Comparison of ENCODE assay signal across 18 mouse cellular contexts in the genomic region with DNA sequence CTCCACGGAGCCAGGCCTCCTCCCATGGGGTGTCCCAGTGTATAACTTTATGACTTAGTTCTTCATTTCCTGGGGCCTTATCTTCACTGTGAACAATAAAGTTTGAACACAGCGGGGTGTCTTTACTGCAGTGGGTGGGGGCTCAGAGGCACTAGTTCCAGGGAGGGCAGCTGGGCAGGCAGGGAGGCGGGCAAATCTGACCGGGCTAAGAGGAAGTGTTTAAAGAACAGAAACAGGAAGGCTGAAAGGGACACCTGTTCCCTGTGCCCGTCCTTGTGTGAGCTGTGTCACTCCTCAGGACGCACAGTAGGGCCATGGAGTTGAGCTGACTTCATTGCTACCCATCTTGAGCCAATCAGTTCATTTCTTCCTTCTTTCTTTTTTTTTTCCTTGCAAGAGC. TPM values are rescaled to one million over a fixed set of nuclear protein-coding genes. Genes with fewer than 3 reads are reported as not detected.
DNase-seq lines count a peak whose midpoint lies in the region; ATAC-seq and TF ChIP-seq lines count a peak whose summit lies in the region.
"Had no signal": no experiment of that assay in that cellular context is flagged by ENCODE, and none has a peak within 500 bp of the region (broad histone marks: within the 10 kb centered on the region; RNA-seq: fewer than 3 reads in every experiment).

No protein-coding gene starts in this region.

- peaks cover 26 to 59% of the 10 kb centered on the region in 2 experiments for H3K36me3 ChIP-seq in CH12.LX (replicated peaks in 1 of 2; ENCODE audit: control insufficient read depth in 1 of 2, insufficient read depth in 1 of 2, low read length in 1 of 2)
- peaks cover 2 to 12% of the 10 kb centered on the region in 2 experiments; a peak in 3 of 4 replicates for H3K36me3 ChIP-seq in MEL (ENCODE audit: control insufficient read depth in 1 of 2, insufficient read depth in 2 of 2, low read length in 2 of 2)
- H3K36me3 ChIP-seq in intestine, embryonic 15.5 days = peaks cover 17% of the 10 kb centered on the region
- peaks cover 16% of the 10 kb centered on the region for H3K36me3 ChIP-seq in stomach, embryonic 14.5 days (ENCODE audit: control insufficient read depth, insufficient read depth, low read length)
- peaks cover 31% of the 10 kb centered on the region for H3K36me3 ChIP-seq in midbrain, embryonic 10.5 days

- in situ Hi-C loops in CH12.LX (cut with MboI; ENCODE audit: low pct_ligation_motif_present, low pct_unique_long_range_greater_than_20kb, low sequenced_read_pairs) = no loop called here

- ATAC-seq in intestine, embryonic 15.5 days = peak; percentile 72
- no peak for ATAC-seq in stomach, embryonic 14.5 days (ENCODE audit: insufficient number of reproducible peaks, insufficient read depth, low FRiP score, low read depth)
- ATAC-seq: CD4-positive, CD25-positive, alpha-beta regulatory T cell, adult 4 months; forebrain, postnatal 0 days had no signal

- DNase-seq in CH12.LX (ENCODE audit: extremely low read depth) = no peak
- peak; percentile 61 for DNase-seq in MEL (ENCODE audit: low read depth, low spot score)
- no peak for DNase-seq in thymus, postnatal 36 days
- no peak for DNase-seq in yolk sac, embryonic 10.5 days (ENCODE audit: low spot score)
- no peak for DNase-seq in midbrain, embryonic 10.5 days (ENCODE audit: low spot score)
- DNase-seq: adrenal gland, postnatal 10 days; cerebellum, adult 18-20 months; forebrain, postnatal 0 days; gastrocnemius, adult 2 months; layer of hippocampus, postnatal 36 days; thymus, adult 18-20 months had no signal

- H3K27me3 ChIP-seq in CH12.LX (replicated peaks) (no peaks in the 10 kb centered on the region), MEL (ENCODE audit: control insufficient read depth in 1 of 2, insufficient read depth in 2 of 2, low read length in 2 of 2) (no peaks in the 10 kb centered on the region)
- H3K27me3 ChIP-seq in intestine, embryonic 15.5 days (replicated peaks) = no peaks in the 10 kb centered on the region
- no peaks in the 10 kb centered on the region for H3K27me3 ChIP-seq in stomach, embryonic 14.5 days (ENCODE audit: control insufficient read depth, insufficient read depth, low read length)
- no peaks in the 10 kb centered on the region for H3K27me3 ChIP-seq in midbrain, embryonic 10.5 days (ENCODE audit: low read depth, poor library complexity, severe bottlenecking)
- H3K27me3 ChIP-seq: heart, embryonic 15.5 days; neural tube, embryonic 15.5 days had no signal

- dilution Hi-C loops in CH12.LX (cut with MboI; ENCODE audit: extremely low pct_ligation_motif_present, extremely low pct_unique_long_range_greater_than_20kb, low sequenced_read_pairs) = no loop called here

- no peak overlapping the region for H3K27ac ChIP-seq in CH12.LX (ENCODE audit: insufficient read depth, low read depth)
- 0 out of 2 replicates have a peak overlapping the region, but pooled peaks have one; percentile 4 for H3K27ac ChIP-seq in MEL (ENCODE audit: control insufficient read depth, low read depth, low read length)
- H3K27ac ChIP-seq in intestine, embryonic 15.5 days = peak overlapping the region; percentile 86
- H3K27ac ChIP-seq in stomach, embryonic 14.5 days (ENCODE audit: low read length) = peak overlapping the region; percentile 39; the same call in 1 of the 2 replicates
- H3K27ac ChIP-seq in midbrain, embryonic 10.5 days (replicated peaks) = no peak overlapping the region
- H3K27ac ChIP-seq: gastrocnemius, adult 2 months; heart, embryonic 15.5 days; neural tube, embryonic 15.5 days had no signal

- H3K4me2 ChIP-seq in CH12.LX (ENCODE audit: insufficient read depth, low read depth, poor library complexity, severe bottlenecking) = no peak overlapping the region
- H3K4me2 ChIP-seq in intestine, embryonic 15.5 days (replicated peaks) = peak overlapping the region; percentile 35
- H3K4me2 ChIP-seq in stomach, embryonic 14.5 days (replicated peaks; ENCODE audit: low read depth, low read length) = no peak overlapping the region
- H3K4me2 ChIP-seq: heart, embryonic 15.5 days; midbrain, embryonic 11.5 days; neural tube, embryonic 15.5 days had no signal

- no peaks in the 10 kb centered on the region for H3K79me2 ChIP-seq in CH12.LX (replicated peaks; ENCODE audit: control insufficient read depth, extremely low read depth, insufficient read depth, poor library complexity, severe bottlenecking)
- no peaks in the 10 kb centered on the region for H3K79me2 ChIP-seq in MEL (ENCODE audit: control insufficient read depth, insufficient read depth, low read length, poor library complexity)

- TF ChIP-seq POLR2A in CH12.LX (IDR thresholded peaks at IDR 0.05; ENCODE audit: low read depth, low read length) = no peak
- TF ChIP-seq POLR2A in MEL (IDR thresholded peaks at IDR 0.05; ENCODE audit: control insufficient read depth in 1 of 2, insufficient read depth in 1 of 2, low read depth in 1 of 2, low read length in 2 of 2, poor library complexity in 1 of 2) = no peak

- TF ChIP-seq EP300 in CH12.LX (IDR thresholded peaks at IDR 0.05; ENCODE audit: low read length) (no peak), MEL (IDR thresholded peaks at IDR 0.05; ENCODE audit: low read depth in 1 of 2, low read length in 2 of 2) (no peak)

- peaks cover 3 to 18% of the 10 kb centered on the region in 2 experiments; a peak in 3 of 4 replicates for H3K4me1 ChIP-seq in CH12.LX (ENCODE audit: control insufficient read depth in 1 of 2, insufficient read depth in 2 of 2)
- peaks cover 2 to 17% of the 10 kb centered on the region in 2 experiments; a peak in 2 of 4 replicates for H3K4me1 ChIP-seq in MEL (ENCODE audit: control insufficient read depth in 1 of 2, insufficient read depth in 2 of 2, low read length in 2 of 2)
- peaks cover 8% of the 10 kb centered on the region; the same call in 1 of the 2 replicates for H3K4me1 ChIP-seq in intestine, embryonic 15.5 days (replicated peaks)
- no peaks in the 10 kb centered on the region for H3K4me1 ChIP-seq in stomach, embryonic 14.5 days (ENCODE audit: control insufficient read depth, insufficient read depth, low read length)
- no peaks in the 10 kb centered on the region for H3K4me1 ChIP-seq in midbrain, embryonic 10.5 days
- H3K4me1 ChIP-seq: neural tube, embryonic 15.5 days had no signal

- H3K9me3 ChIP-seq in CH12.LX (replicated peaks; ENCODE audit: low read length) (peaks cover 11% of the 10 kb centered on the region), MEL (replicated peaks; ENCODE audit: insufficient read depth, low read length) (no peaks in the 10 kb centered on the region)
- H3K9me3 ChIP-seq in intestine, embryonic 15.5 days = no peaks in the 10 kb centered on the region
- no peaks in the 10 kb centered on the region for H3K9me3 ChIP-seq in stomach, embryonic 14.5 days (ENCODE audit: control insufficient read depth, low read depth, low read length)
- peaks cover 7% of the 10 kb centered on the region; the same call in 1 of the 2 replicates for H3K9me3 ChIP-seq in midbrain, embryonic 10.5 days (replicated peaks)
- H3K9me3 ChIP-seq: heart, embryonic 15.5 days; neural tube, embryonic 15.5 days had no signal

- TF ChIP-seq RAD21 in CH12.LX (IDR thresholded peaks at IDR 0.05; ENCODE audit: low read depth, low read length) (no peak), MEL (IDR thresholded peaks at IDR 0.05; ENCODE audit: low read depth, low read length) (no peak)

- TF ChIP-seq CTCF in CH12.LX (conservative IDR thresholded peaks at IDR 0.05 in 1 of 2, IDR thresholded peaks at IDR 0.05 in 1 of 2; ENCODE audit: low read depth in 2 of 2, low read length in 2 of 2) (no peak), MEL (IDR thresholded peaks at IDR 0.05 in 2 of 3, conservative IDR thresholded peaks at IDR 0.05 in 1 of 3; ENCODE audit: control insufficient read depth in 1 of 3, insufficient read depth in 1 of 3, low read depth in 2 of 3, low read length in 3 of 3, poor library complexity in 1 of 3, severe bottlenecking in 1 of 3) (no peak)

- H3K9ac ChIP-seq in CH12.LX (ENCODE audit: insufficient read depth, low read depth) (no peak overlapping the region), MEL (ENCODE audit: control insufficient read depth, low read depth, low read length, poor library complexity, severe bottlenecking) (no peak overlapping the region)
- no peak overlapping the region for H3K9ac ChIP-seq in intestine, embryonic 15.5 days
- H3K9ac ChIP-seq in stomach, embryonic 14.5 days (replicated peaks; ENCODE audit: low read depth, low read length) = no peak overlapping the region
- H3K9ac ChIP-seq: forebrain, postnatal 0 days; heart, embryonic 15.5 days; neural tube, embryonic 15.5 days had no signal

- WGBS in intestine, embryonic 15.5 days = 50% methylated on average over 6 of the region's 6 CpGs
- 61% methylated on average over 6 of the region's 6 CpGs for WGBS in stomach, embryonic 14.5 days
- WGBS in midbrain, embryonic 10.5 days = 81% methylated on average over 6 of the region's 6 CpGs

- no peak overlapping the region for H3K4me3 ChIP-seq in CH12.LX (replicated peaks in 1 of 3; ENCODE audit: low read depth in 2 of 3, low read length in 2 of 3, poor library complexity in 1 of 3)
- H3K4me3 ChIP-seq in MEL (ENCODE audit: control insufficient read depth in 1 of 2, insufficient read depth in 1 of 2, low read depth in 2 of 2, low read length in 2 of 2) = no peak overlapping the region
- no peak overlapping the region for H3K4me3 ChIP-seq in intestine, embryonic 15.5 days (replicated peaks)
- H3K4me3 ChIP-seq in stomach, embryonic 14.5 days (ENCODE audit: low read depth, low read length) = no peak overlapping the region
- H3K4me3 ChIP-seq in midbrain, embryonic 10.5 days = no peak overlapping the region
- H3K4me3 ChIP-seq: gastrocnemius, adult 2 months; heart, embryonic 15.5 days; neural tube, embryonic 15.5 days had no signal

RNA-seq across cellular contexts. Expression of a gene that starts 1.5 kb away (rescaled TPM):
- total RNA-seq in CH12.LX (2012; rRNA removed) = 3.9 and 7.0 TPM in 2 replicates
- 2.6 and 3.6 TPM in 2 replicates for total RNA-seq in CH12.LX (2014; rRNA removed)
- polyA plus RNA-seq in CH12.LX (2012; ENCODE audit: insufficient read length, low read depth) = 6.5 and 7.2 TPM in 2 replicates
- total RNA-seq in MEL (2012; rRNA removed) = 1.5 and 2.1 TPM in 2 replicates
- 1 to 10 TPM in 1 of 2 experiments, not detected in 1; 5.1 TPM for polyA plus RNA-seq in MEL (2012; ENCODE audit: insufficient read depth in 1 of 2, insufficient read length in 2 of 2, low read depth in 1 of 2, low replicate concordance in 2 of 2, missing spikeins in 1 of 2)
- polyA plus RNA-seq in intestine, embryonic 15.5 days (2015; fragmentation: Nextera tagmentation; extraction: Ambion mirVana) = 1,462 and 1,582 TPM in 2 replicates
- polyA plus RNA-seq in stomach, embryonic 14.5 days (2014; fragmentation: Nextera tagmentation; extraction: Ambion mirVana) = 127 and 140 TPM in 2 replicates
- polyA plus RNA-seq in midbrain, embryonic 10.5 days (2016; fragmentation: Nextera tagmentation; extraction: Ambion mirVana) = 3.1 and 3.7 TPM in 2 replicates

RNA-seq across cellular contexts. Expression of a gene that starts 7.1 kb away (rescaled TPM):
- 103 and 124 TPM in 2 replicates for total RNA-seq in CH12.LX (2012; rRNA removed)
- 119 and 121 TPM in 2 replicates for total RNA-seq in CH12.LX (2014; rRNA removed)
- polyA plus RNA-seq in CH12.LX (2012; ENCODE audit: insufficient read length, low read depth) = 65.1 and 67.6 TPM in 2 replicates
- total RNA-seq in MEL (2012; rRNA removed) = 82.8 and 99.5 TPM in 2 replicates
- polyA plus RNA-seq in MEL (2012; ENCODE audit: insufficient read depth in 1 of 2, insufficient read length in 2 of 2, low read depth in 1 of 2, low replicate concordance in 2 of 2, missing spikeins in 1 of 2) = 10 to 100 TPM in 1 of 2 experiments, not detected in 1; 74.7 TPM
- 234 and 260 TPM in 2 replicates for polyA plus RNA-seq in intestine, embryonic 15.5 days (2015; fragmentation: Nextera tagmentation; extraction: Ambion mirVana)
- 172 and 179 TPM in 2 replicates for polyA plus RNA-seq in stomach, embryonic 14.5 days (2014; fragmentation: Nextera tagmentation; extraction: Ambion mirVana)
- polyA plus RNA-seq in midbrain, embryonic 10.5 days (2016; fragmentation: Nextera tagmentation; extraction: Ambion mirVana) = 85.1 and 94.5 TPM in 2 replicates

RNA-seq across cellular contexts. Expression of a gene that starts 23.8 kb away (rescaled TPM):
- total RNA-seq in CH12.LX (2012; rRNA removed) (296 and 342 TPM in 2 replicates), CH12.LX (2014; rRNA removed) (365 and 371 TPM in 2 replicates), MEL (2012; rRNA removed) (246 and 303 TPM in 2 replicates)
- polyA plus RNA-seq in CH12.LX (2012; ENCODE audit: insufficient read length, low read depth) (640 and 645 TPM in 2 replicates), MEL (2012; ENCODE audit: insufficient read depth in 1 of 2, insufficient read length in 2 of 2, low read depth in 1 of 2, low replicate concordance in 2 of 2, missing spikeins in 1 of 2) (1,000 to 10,000 TPM in 1 of 2 experiments, 100 to 1,000 TPM in 1; 684 to 1,095 TPM)
- 210 and 237 TPM in 2 replicates for polyA plus RNA-seq in intestine, embryonic 15.5 days (2015; fragmentation: Nextera tagmentation; extraction: Ambion mirVana)
- 259 and 266 TPM in 2 replicates for polyA plus RNA-seq in stomach, embryonic 14.5 days (2014; fragmentation: Nextera tagmentation; extraction: Ambion mirVana)
- 279 and 293 TPM in 2 replicates for polyA plus RNA-seq in midbrain, embryonic 10.5 days (2016; fragmentation: Nextera tagmentation; extraction: Ambion mirVana)

RNA-seq across cellular contexts. Expression of a gene that starts 31.5 kb away (rescaled TPM):
- not detected in 2 replicates for total RNA-seq in CH12.LX (2012; rRNA removed)
- not detected in 2 replicates for total RNA-seq in CH12.LX (2014; rRNA removed)
- polyA plus RNA-seq in CH12.LX (2012; ENCODE audit: insufficient read length, low read depth) = not detected in 2 replicates
- total RNA-seq in MEL (2012; rRNA removed) = 27.7 and 37.8 TPM in 2 replicates
- polyA plus RNA-seq in MEL (2012; ENCODE audit: insufficient read depth in 1 of 2, insufficient read length in 2 of 2, low read depth in 1 of 2, low replicate concordance in 2 of 2, missing spikeins in 1 of 2) = 100 to 1,000 TPM in 1 of 2 experiments, not detected in 1; 138 TPM
- 0.98 and 1.4 TPM in 2 replicates for polyA plus RNA-seq in intestine, embryonic 15.5 days (2015; fragmentation: Nextera tagmentation; extraction: Ambion mirVana)
- 1.4 and 1.5 TPM in 2 replicates for polyA plus RNA-seq in stomach, embryonic 14.5 days (2014; fragmentation: Nextera tagmentation; extraction: Ambion mirVana)
- polyA plus RNA-seq in midbrain, embryonic 10.5 days (2016; fragmentation: Nextera tagmentation; extraction: Ambion mirVana) = 0.62 and 0.85 TPM in 2 replicates
- total RNA-seq: gastrocnemius, adult 2 months; layer of hippocampus, postnatal 36 days; liver, adult 2 months had no signal
- polyA plus RNA-seq: liver, adult 2 months had no signal

RNA-seq across cellular contexts. Expression of a gene that starts 43.4 kb away (rescaled TPM):
- 60.9 and 65.5 TPM in 2 replicates for total RNA-seq in CH12.LX (2012; rRNA removed)
- total RNA-seq in CH12.LX (2014; rRNA removed) = 41.5 and 46.1 TPM in 2 replicates
- polyA plus RNA-seq in CH12.LX (2012; ENCODE audit: insufficient read length, low read depth) = 60.6 and 61.8 TPM in 2 replicates
- 32.9 and 39.9 TPM in 2 replicates for total RNA-seq in MEL (2012; rRNA removed)
- 10 to 100 TPM in 1 of 2 experiments, not detected in 1; 63.9 TPM for polyA plus RNA-seq in MEL (2012; ENCODE audit: insufficient read depth in 1 of 2, insufficient read length in 2 of 2, low read depth in 1 of 2, low replicate concordance in 2 of 2, missing spikeins in 1 of 2)
- polyA plus RNA-seq in intestine, embryonic 15.5 days (2015; fragmentation: Nextera tagmentation; extraction: Ambion mirVana) = 4.5 and 5.6 TPM in 2 replicates
- polyA plus RNA-seq in stomach, embryonic 14.5 days (2014; fragmentation: Nextera tagmentation; extraction: Ambion mirVana) = 3.3 and 4.5 TPM in 2 replicates
- 3.5 and 4.0 TPM in 2 replicates for polyA plus RNA-seq in midbrain, embryonic 10.5 days (2016; fragmentation: Nextera tagmentation; extraction: Ambion mirVana)

Comparison
In these comparisons a context has a peak if more than half of its experiments do, and no peak if none do; other contexts are left out.
1. H3K27ac ChIP-seq: peak in MEL (single experiment), intestine, embryonic 15.5 days (single experiment) and stomach, embryonic 14.5 days (single experiment); none in CH12.LX (single experiment) and midbrain, embryonic 10.5 days (single experiment).
2. RNA of a gene that starts 1.5 kb away (polyA plus RNA-seq): 1,462 to 1,582 TPM in intestine, embryonic 15.5 days and 127 to 140 TPM in stomach, embryonic 14.5 days; 6.5 to 7.2 TPM in CH12.LX, 5.1 TPM in MEL and 3.1 to 3.7 TPM in midbrain, embryonic 10.5 days; every median in the first group is over 10 times any median in the second.